Mouse (Mus musculus): Measurements from ENCODE around the gene Syt8.
"Not testable (repeated sequence)": the region's sequence is repeated elsewhere in the genome, so short reads cannot be mapped to it uniquely, and the experiment has no call there.

Syt8 gene

GRCm38 (mm10) chr7:142434137-142434865 lies at the start of gene Syt8:
Gene Syt8 (plus strand): TSS chr7:142434850.
- ATAC-seq (ENCODE audit: insufficient number of reproducible peaks, low FRiP score, low TSS enrichment) = no peak

GRCm38 (mm10) chr7:142385742-142386403 lies 48.8 kb upstream of the Syt8 start:
- ATAC-seq (ENCODE audit: insufficient number of reproducible peaks, low FRiP score, low TSS enrichment) = no peak

GRCm38 (mm10) chr7:142386621-142387201 lies 47.9 kb upstream of the Syt8 start:
- no peak for ATAC-seq (ENCODE audit: insufficient number of reproducible peaks, low FRiP score, low TSS enrichment)

GRCm38 (mm10) chr7:142387419-142388148 lies 47.1 kb upstream of the Syt8 start, which contains the start of gene Ctsd:
Gene Ctsd (minus strand): TSS chr7:142388038.
- peak; percentile 94 for ATAC-seq (ENCODE audit: insufficient number of reproducible peaks, low FRiP score, low TSS enrichment)

- ATAC-seq (ENCODE audit: insufficient number of reproducible peaks, low FRiP score, low TSS enrichment) = no peak; the same call in 1 of the 2 replicates
Measured at GRCm38 (mm10) chr7:142388198-142388597, 46.5 kb upstream of the Syt8 start.

- no peak for ATAC-seq (ENCODE audit: insufficient number of reproducible peaks, low FRiP score, low TSS enrichment)
Measured at GRCm38 (mm10) chr7:142388740-142389139, 45.9 kb upstream of the Syt8 start.

GRCm38 (mm10) chr7:142389961-142390650 lies 44.5 kb upstream of the Syt8 start:
- ATAC-seq (ENCODE audit: insufficient number of reproducible peaks, low FRiP score, low TSS enrichment) = no peak

- ATAC-seq (ENCODE audit: insufficient number of reproducible peaks, low FRiP score, low TSS enrichment) = no peak
Measured at GRCm38 (mm10) chr7:142391108-142391507, 43.5 kb upstream of the Syt8 start.

GRCm38 (mm10) chr7:142391609-142392008 lies 43.0 kb upstream of the Syt8 start:
- no peak for ATAC-seq (ENCODE audit: insufficient number of reproducible peaks, low FRiP score, low TSS enrichment)

- no peak for ATAC-seq (ENCODE audit: insufficient number of reproducible peaks, low FRiP score, low TSS enrichment)
Measured at GRCm38 (mm10) chr7:142393191-142393590, 41.5 kb upstream of the Syt8 start.

GRCm38 (mm10) chr7:142394261-142395190 lies 40.1 kb upstream of the Syt8 start:
- no peak for ATAC-seq (ENCODE audit: insufficient number of reproducible peaks, low FRiP score, low TSS enrichment)

GRCm38 (mm10) chr7:142395472-142395871 lies 39.2 kb upstream of the Syt8 start:
- no peak for ATAC-seq (ENCODE audit: insufficient number of reproducible peaks, low FRiP score, low TSS enrichment)

GRCm38 (mm10) chr7:142396611-142397010 lies 38.0 kb upstream of the Syt8 start:
- no peak for ATAC-seq (ENCODE audit: insufficient number of reproducible peaks, low FRiP score, low TSS enrichment)

GRCm38 (mm10) chr7:142398052-142398451 lies 36.6 kb upstream of the Syt8 start:
- ATAC-seq (ENCODE audit: insufficient number of reproducible peaks, low FRiP score, low TSS enrichment) = no peak

GRCm38 (mm10) chr7:142399250-142399649 lies 35.4 kb upstream of the Syt8 start:
- no peak for ATAC-seq (ENCODE audit: insufficient number of reproducible peaks, low FRiP score, low TSS enrichment)

- no peak for ATAC-seq (ENCODE audit: insufficient number of reproducible peaks, low FRiP score, low TSS enrichment)
Measured at GRCm38 (mm10) chr7:142400112-142400749, 34.4 kb upstream of the Syt8 start.

GRCm38 (mm10) chr7:142400750-142401142 lies 33.9 kb upstream of the Syt8 start:
- no peak for ATAC-seq (ENCODE audit: insufficient number of reproducible peaks, low FRiP score, low TSS enrichment)

- ATAC-seq (ENCODE audit: insufficient number of reproducible peaks, low FRiP score, low TSS enrichment) = no peak
Measured at GRCm38 (mm10) chr7:142403591-142403990, 31.1 kb upstream of the Syt8 start.

- ATAC-seq (ENCODE audit: insufficient number of reproducible peaks, low FRiP score, low TSS enrichment) = not testable (repeated sequence)
Measured at GRCm38 (mm10) chr7:142405134-142405533, 29.5 kb upstream of the Syt8 start.

Measured in cerebellum, adult (tissue).